Mouse (Mus musculus) heart, postnatal 10 days (tissue): ENCODE results near the gene Prdm12. TPM values are rescaled to one million over a fixed set of nuclear protein-coding genes. Genes with fewer than 3 reads are reported as not detected.
A peak's percentile ranks its signal among the peaks of the same experiment; 100 is the strongest.

Experiments used
- DNase-seq, 2 experiments: peaks; one replicate each; pipeline ENCODE4 v3.0.0; 2021
- intact Hi-C: fragments of 180-260 bp; cut with DNase I; formaldehyde crosslinking; loops from one replicate; pipeline ENCODE4 v1.15.1; 2025
- total RNA-seq, 2 experiments: library from RNA; stranded (reverse); gene quantifications; 2 replicates each; pipeline ENCODE4 v1.2.3; 2021

Gene Prdm12
- total RNA-seq, result not detected

DNA sequence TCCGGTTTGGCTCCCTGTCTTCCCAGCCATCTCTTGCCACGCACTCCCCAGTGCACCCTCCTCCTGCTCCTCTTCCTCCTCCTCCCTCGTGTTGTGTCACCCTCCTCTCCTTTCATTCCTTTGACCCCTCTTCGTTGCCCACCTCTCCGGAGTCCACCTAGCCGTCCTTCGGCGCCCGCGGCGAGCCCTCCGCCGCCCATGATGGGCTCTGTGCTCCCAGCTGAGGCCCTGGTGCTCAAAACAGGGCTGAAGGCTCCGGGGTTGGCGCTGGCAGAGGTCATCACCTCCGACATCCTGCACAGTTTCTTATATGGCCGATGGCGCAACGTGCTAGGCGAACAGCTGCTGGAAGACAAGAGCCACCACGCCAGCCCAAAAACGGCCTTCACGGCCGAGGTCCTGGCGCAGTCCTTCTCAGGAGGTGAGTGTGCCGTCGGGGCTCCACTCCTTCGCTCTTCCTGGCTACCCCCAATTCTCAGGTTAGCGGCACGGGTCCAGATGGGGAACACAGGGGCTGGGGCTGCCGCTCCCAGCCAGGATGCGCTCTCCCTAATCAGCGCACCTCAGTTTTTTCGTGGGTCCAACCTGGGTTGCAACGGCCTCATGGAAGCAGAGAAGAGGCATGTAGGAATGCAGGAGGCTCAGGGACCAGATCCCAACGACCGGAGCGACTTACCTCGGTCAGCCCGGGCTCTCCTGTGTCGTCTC lies at the start of gene Prdm12:
Prdm12 (plus strand) TSS at position 137 of the 708 bp plus-strand sequence.
- intact Hi-C loops, result no loop called here
- no peak for DNase-seq

DNA sequence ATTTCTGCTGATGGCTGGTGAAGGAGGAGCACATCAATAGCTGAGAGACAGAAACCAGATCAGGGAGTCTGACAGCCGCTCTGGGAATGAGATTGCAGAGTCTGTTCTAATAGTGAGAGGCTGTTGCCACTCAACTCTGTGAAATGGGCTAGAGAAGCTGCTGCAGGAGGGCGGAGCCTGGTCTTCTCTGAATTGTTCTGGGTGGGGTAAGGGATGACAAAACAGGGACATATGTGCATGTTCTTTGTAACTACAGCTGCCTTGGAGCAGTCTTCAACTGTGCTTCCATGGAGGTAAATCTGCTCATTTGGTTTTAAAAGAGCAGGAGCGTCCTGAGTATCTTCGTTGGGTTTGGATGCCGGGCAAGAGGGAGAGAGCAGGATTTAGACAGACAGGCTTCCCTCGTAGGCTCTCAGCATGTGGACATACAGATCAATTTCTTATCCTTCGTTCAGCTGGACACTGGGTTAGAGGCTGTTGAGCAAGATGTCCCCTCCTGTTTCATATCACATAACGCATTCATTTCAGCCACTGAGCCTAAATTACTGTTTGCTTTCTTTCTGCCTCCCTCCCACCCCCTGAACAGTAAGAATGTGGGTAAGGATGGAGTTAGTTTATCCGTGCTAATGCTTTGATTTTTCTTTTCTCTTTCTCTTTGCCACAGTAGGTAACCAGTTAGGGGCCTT lies 47.9 kb upstream of the Prdm12 start:
- intact Hi-C loops, result no loop called here

GRCm38 (mm10) chr2:31607555-31607954 lies 32.3 kb upstream of the Prdm12 start:
- intact Hi-C loops, result no loop called here
- DNase-seq, result no peak

More for the DNA sequence above, 47.9 kb upstream of the Prdm12 start:
- DNase-seq, result no peak

GRCm38 (mm10) chr2:31609859-31610261 lies 30.0 kb upstream of the Prdm12 start:
- peak; percentile 26 to 32 for DNase-seq

GRCm38 (mm10) chr2:31610922-31611321 lies 28.9 kb upstream of the Prdm12 start:
- intact Hi-C loops, result no loop called here
- DNase-seq, result no peak

More at GRCm38 (mm10) chr2:31609859-31610261, 30.0 kb upstream of the Prdm12 start:
- intact Hi-C loops, result no loop called here

- no peak for DNase-seq
- intact Hi-C loops, result no loop called here
Measured at GRCm38 (mm10) chr2:31611400-31611799, 28.4 kb upstream of the Prdm12 start.

GRCm38 (mm10) chr2:31612627-31613026 lies 27.2 kb upstream of the Prdm12 start:
- intact Hi-C loops, result no loop called here
- DNase-seq, result no peak

GRCm38 (mm10) chr2:31613781-31614180 lies 26.1 kb upstream of the Prdm12 start:
- no peak for DNase-seq

DNA sequence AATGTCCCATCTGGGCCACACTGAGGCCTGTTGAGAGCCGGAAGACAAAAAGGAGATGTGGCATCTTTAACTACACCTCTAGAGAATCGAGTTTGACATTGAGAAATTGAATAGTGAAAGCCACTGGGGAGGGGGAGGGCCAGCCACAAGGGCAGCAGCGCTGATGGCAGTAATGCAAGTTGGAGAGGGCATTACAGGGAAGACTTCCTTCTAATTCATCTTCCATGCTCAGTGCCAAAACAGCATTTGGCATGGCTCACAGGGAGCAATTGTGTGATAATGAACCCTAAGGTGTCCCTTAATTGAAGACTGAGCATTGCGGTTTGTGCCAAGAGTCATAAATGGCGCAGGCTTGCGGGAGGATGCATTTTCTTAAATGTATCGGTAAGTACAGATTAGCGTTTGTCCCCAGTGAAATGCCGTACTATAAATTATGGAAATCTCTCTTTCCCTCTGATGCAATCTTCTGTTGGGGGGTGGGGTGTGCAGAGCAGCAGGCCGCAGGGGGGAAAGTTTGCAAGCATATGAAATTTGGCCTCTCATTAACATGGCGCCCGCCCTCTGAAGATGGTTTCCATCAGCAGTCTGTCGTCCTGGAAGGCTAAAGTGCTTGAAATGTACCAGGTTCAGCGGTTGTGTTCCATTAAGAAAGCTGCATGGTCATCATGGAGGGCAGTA lies 21.2 kb upstream of the Prdm12 start:
- intact Hi-C loops, result no loop called here
- no peak for DNase-seq

More at GRCm38 (mm10) chr2:31613781-31614180, 26.1 kb upstream of the Prdm12 start:
- intact Hi-C loops, result no loop called here

DNA sequence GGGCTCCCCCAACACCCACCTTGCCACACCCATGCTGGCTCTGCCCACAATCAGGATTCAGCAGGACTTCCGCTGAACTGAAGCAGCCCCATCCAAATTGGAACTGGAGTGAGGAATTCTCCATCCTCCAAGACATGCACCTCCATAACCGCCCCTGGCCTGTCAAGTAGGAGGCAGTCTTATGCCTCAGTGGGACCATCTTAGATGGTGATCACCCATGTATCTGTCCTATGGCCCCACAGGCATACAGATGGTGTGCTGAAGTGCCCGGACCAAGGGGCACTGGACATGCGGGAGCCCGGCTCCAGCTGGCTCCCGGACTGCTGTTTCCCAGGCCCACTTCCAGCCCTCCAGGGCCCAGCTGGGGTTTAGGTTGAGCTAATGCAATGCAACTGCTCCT lies 20.6 kb upstream of the Prdm12 start:
- intact Hi-C loops, result no loop called here
- DNase-seq, result no peak

DNA sequence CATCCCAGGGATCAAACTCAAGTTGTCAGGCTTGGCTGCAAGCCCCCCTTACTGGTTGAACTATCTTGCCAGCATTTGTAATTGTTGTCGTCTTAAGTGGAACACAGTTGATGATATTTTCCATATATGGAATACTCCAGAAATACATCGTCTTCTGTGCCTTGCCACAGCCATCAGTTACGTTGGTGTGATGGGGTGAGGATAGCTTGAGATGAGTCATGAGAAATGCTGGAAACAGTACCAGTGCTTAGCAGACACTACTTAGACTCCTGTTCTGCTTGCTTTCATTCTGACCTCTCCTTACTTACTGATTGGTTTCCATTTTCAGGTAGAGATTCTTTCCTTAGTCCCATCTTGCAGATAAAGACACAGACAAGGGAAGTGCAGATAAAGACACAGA lies 6.3 kb upstream of the Prdm12 start:
- DNase-seq, result no peak
- intact Hi-C loops, result no loop called here

DNA sequence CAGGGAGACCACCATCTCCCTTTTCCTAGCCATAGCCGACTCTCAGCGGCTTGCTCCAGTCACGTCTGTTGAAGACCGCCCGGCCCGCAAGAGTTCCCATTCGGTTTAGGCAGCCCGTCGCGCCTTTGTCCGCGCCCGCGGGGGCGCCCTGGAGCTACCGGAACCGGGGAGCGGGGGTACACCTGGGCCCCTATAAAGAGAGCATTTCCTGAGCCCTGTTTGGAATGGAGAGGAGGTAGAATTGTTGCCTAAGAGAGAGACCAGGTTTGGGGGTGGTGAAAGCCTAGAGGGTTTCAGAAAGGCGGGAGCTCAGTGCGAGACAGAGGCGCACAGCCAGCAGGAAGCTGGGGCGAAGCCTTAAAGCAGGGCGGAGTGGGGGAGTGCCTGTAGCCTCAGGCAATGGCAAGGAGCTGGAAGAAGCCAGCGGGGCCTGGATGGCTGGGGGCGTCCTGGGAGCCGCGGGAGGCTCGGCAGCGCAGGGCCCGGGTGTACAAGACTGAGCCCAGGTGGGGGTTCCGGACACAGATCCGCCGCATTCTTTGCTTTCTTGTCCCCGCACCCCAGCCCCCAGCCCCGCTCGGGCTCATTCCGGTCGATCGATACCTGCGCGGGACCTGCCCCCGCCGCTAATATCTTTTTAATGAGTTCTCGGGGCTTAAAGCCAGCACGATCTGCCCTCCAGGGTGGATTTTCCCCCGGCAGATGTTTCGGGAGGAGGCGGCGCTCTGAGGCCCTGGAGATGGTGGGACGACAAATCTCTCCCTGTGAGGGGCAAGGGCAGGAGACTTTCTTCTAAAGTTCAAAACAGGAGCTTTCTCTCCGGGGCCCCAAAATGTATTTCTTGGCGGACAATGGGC lies 4.3 kb upstream of the Prdm12 start:
- no peak for DNase-seq
- intact Hi-C loops, result no loop called here

GRCm38 (mm10) chr2:31636138-31636741 lies 3.6 kb upstream of the Prdm12 start:
- intact Hi-C loops, result no loop called here
- peak in 1 of 2 experiments; percentile 19 for DNase-seq

- intact Hi-C loops, result no loop called here
- no peak for DNase-seq
Measured at GRCm38 (mm10) chr2:31636742-31637141, 3.1 kb upstream of the Prdm12 start.

DNA sequence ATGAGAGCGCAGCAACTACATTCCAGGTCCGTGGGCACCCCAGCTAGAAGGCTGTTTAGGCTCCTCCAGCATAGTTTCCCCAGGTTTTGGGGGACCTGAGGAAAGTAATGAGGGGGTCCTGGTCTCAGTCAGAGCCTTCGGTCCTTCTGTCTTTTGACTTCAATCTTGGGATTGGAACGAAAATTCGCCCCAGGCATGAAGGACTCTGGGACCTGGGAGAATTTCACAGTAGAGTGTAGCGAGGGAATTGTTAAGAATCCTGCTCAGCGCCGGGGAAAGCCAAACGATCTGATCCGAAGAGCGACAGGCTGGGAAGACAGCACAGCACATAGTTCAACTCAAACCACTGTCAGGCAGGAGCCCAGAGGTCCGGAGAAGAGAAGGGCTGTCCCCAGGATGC lies 2.5 kb upstream of the Prdm12 start:
- DNase-seq, result no peak
- intact Hi-C loops, result no loop called here

DNA sequence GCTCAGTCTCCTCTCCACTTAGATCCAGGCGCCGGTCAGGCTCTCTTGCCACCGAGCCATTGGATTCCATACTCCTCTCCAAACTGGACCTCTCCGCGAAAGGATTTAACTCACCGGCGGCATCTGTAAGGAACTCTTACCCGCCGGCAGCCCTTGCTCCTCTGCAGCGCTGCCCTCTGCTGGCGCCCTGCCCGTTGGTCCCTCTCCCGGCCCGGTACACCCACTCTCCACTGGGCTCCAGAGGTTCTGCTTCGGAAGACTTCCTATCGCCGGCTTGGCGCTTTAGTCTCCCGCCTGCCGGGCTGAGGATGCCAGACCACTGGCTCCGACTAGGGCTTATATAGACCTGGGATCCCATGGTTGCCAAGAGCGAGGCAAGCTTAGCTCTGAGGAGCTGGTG lies 2.0 kb upstream of the Prdm12 start:
- intact Hi-C loops, result no loop called here
- peak in 1 of 2 experiments; percentile 35 for DNase-seq

- intact Hi-C loops, result no loop called here
Measured at GRCm38 (mm10) chr2:31638581-31639465, 1.0 kb upstream of the Prdm12 start.

DNA sequence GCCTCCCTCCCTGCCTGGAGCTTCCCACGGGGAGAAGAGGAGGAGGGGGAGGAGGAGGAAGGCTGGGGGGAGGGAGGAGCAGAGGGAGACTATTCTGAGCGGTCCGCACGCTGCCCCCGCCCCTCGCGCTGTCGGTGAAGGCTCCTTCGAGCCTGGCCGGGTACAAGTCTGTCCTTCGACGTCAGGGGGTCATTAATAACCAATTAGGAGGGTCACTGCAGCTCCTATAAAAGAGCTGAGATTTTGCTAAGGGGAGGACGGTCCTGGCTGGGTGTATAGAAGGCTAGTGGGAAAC lies 424 bp upstream of the Prdm12 start:
- DNase-seq, result no peak
- intact Hi-C loops, result no loop called here

More at GRCm38 (mm10) chr2:31638581-31639465, 1.0 kb upstream of the Prdm12 start:
- DNase-seq, result no peak
